In the genomic region with DNA sequence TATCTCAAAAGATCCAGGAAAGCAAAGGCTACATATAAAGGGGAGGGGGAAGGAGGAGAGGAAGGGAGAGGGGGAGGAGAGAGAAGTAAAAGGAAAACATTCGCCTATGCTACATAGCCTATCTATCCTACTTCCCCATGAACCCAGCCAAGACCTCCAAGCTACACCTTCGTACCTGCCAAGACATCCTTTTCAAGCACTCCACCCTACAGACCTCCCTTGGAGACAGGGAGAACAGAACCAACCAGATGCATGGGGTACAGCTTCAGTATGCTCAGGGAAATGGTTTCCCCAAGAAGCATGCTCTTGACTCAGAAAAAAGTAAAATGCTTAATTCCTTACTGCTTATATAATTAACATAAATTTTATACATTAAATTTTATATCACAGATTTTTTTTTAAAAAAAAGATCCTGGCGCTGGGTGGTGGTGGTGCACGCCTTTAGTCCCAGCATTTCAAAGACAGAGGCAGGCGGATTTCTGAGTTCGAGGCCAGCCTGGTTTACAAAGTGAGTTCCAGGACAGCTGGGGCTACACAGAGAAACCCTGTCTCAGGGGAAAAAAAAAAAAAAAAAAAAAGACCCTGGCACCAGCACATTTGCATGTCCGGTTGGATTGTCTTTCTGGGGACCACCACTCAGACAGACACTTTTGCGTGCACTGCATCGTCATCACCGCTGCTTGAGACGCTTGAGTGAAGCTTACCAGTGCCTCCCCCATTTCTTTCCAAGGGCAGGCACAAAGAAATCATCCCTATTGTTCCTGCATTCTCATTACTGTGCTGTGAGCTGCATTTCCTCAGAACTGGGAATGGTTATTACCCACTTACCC, we compare ENCODE assay signal across 13 mouse cellular contexts. TPM values are rescaled to one million over a fixed set of nuclear protein-coding genes. Genes with fewer than 3 reads are reported as not detected.
A peak's percentile ranks its signal among the peaks of the same experiment; 100 is the strongest.
DNase-seq lines count a peak whose midpoint lies in the region; ATAC-seq lines count a peak whose summit lies in the region.
"Had no signal": no experiment of that assay in that cellular context is flagged by ENCODE, and none has a peak within 500 bp of the region (broad histone marks: within the 10 kb centered on the region; RNA-seq: fewer than 3 reads in every experiment).

No protein-coding gene starts in this region.

- 0 out of 2 replicates have a peak, but pooled peaks have one; percentile 23 for ATAC-seq in kidney, embryonic 16.5 days (ENCODE audit: low FRiP score, low TSS enrichment)
- ATAC-seq in forebrain, embryonic 13.5 days = peak; percentile 82
- peak; percentile 78 for ATAC-seq in midbrain, embryonic 11.5 days (ENCODE audit: low FRiP score)
- ATAC-seq: CD4-positive, CD25-positive, alpha-beta regulatory T cell, adult 4 months had no signal

- peaks cover 23% of the 10 kb centered on the region for H3K4me1 ChIP-seq in kidney, embryonic 16.5 days (ENCODE audit: insufficient read depth, low read length)
- peaks cover 48% of the 10 kb centered on the region for H3K4me1 ChIP-seq in forebrain, embryonic 13.5 days
- H3K4me1 ChIP-seq in midbrain, embryonic 11.5 days (ENCODE audit: control insufficient read depth, insufficient read depth, low read length) = peaks cover 14% of the 10 kb centered on the region

- no peaks in the 10 kb centered on the region for H3K27me3 ChIP-seq in kidney, embryonic 16.5 days (ENCODE audit: insufficient read depth, low read length)
- no peaks in the 10 kb centered on the region for H3K27me3 ChIP-seq in forebrain, embryonic 13.5 days
- no peaks in the 10 kb centered on the region for H3K27me3 ChIP-seq in midbrain, embryonic 11.5 days (ENCODE audit: control insufficient read depth, insufficient read depth, low read length)
- H3K27me3 ChIP-seq: embryonic facial prominence, embryonic 15.5 days had no signal

- no peak overlapping the region for H3K4me3 ChIP-seq in kidney, embryonic 16.5 days (ENCODE audit: low read length)
- H3K4me3 ChIP-seq in forebrain, embryonic 13.5 days = no peak overlapping the region
- no peak overlapping the region for H3K4me3 ChIP-seq in midbrain, embryonic 11.5 days (ENCODE audit: low read depth, low read length)
- H3K4me3 ChIP-seq: embryonic facial prominence, embryonic 15.5 days had no signal

- intact Hi-C loops in left cerebral cortex, postnatal 14 days (cut with DNase I) = loop anchor here (5.0 kb wide), 1 partner anchor 53 kb away; no protein-coding TSS in a partner anchor

- H3K36me3 ChIP-seq in kidney, embryonic 16.5 days (ENCODE audit: insufficient read depth, low read length) = no peaks in the 10 kb centered on the region
- H3K36me3 ChIP-seq in forebrain, embryonic 13.5 days (ENCODE audit: poor library complexity, severe bottlenecking) = 0 out of 2 replicates have a peak, but pooled peaks cover 5% of the 10 kb centered on the region
- H3K36me3 ChIP-seq in midbrain, embryonic 11.5 days (ENCODE audit: control insufficient read depth, insufficient read depth, low read length) = no peaks in the 10 kb centered on the region
- H3K36me3 ChIP-seq: embryonic facial prominence, embryonic 15.5 days had no signal

- 54% methylated on average over 11 of the region's 11 CpGs for WGBS in kidney, embryonic 16.5 days
- 48% methylated on average over 11 of the region's 11 CpGs for WGBS in forebrain, embryonic 13.5 days
- 52% methylated on average over 11 of the region's 11 CpGs for WGBS in midbrain, embryonic 11.5 days

- peak overlapping the region; percentile 64; the same call in 1 of the 2 replicates for H3K27ac ChIP-seq in kidney, embryonic 16.5 days (ENCODE audit: low read length)
- peak overlapping the region; percentile 91 for H3K27ac ChIP-seq in forebrain, embryonic 13.5 days
- peak overlapping the region; percentile 79 for H3K27ac ChIP-seq in midbrain, embryonic 11.5 days (ENCODE audit: low read depth, low read length)

- DNase-seq in kidney, adult 11 months = no peak
- peak; percentile 92 for DNase-seq in midbrain, embryonic 11.5 days (ENCODE audit: low spot score, missing footprints)
- DNase-seq in retina, postnatal 1 day = peak; percentile 90
- no peak for DNase-seq in left cerebral cortex, postnatal 14 days (ENCODE audit: low spot score in 2 of 2)
- no peak for DNase-seq in lung, adult 18-20 months
- no peak for DNase-seq in frontal cortex, postnatal 14 days (ENCODE audit: low spot score in 2 of 2)
- DNase-seq: heart, adult 18-20 months; kidney, adult 8-10 months had no signal

- no peaks in the 10 kb centered on the region for H3K9me3 ChIP-seq in kidney, embryonic 16.5 days (ENCODE audit: low read length)
- H3K9me3 ChIP-seq in forebrain, embryonic 13.5 days (replicated peaks) = no peaks in the 10 kb centered on the region
- no peaks in the 10 kb centered on the region for H3K9me3 ChIP-seq in midbrain, embryonic 11.5 days (ENCODE audit: control insufficient read depth, low read length)
- H3K9me3 ChIP-seq: embryonic facial prominence, embryonic 15.5 days had no signal

- H3K4me2 ChIP-seq in kidney, embryonic 16.5 days (replicated peaks; ENCODE audit: low read depth, low read length) = no peak overlapping the region
- peak overlapping the region; percentile 17; the same call in 1 of the 2 replicates for H3K4me2 ChIP-seq in forebrain, embryonic 13.5 days
- peak overlapping the region; percentile 11 for H3K4me2 ChIP-seq in midbrain, embryonic 11.5 days
- H3K4me2 ChIP-seq: embryonic facial prominence, embryonic 15.5 days; liver, embryonic 11.5 days had no signal

- 0 out of 2 replicates have a peak overlapping the region, but pooled peaks have one; percentile 16 for H3K9ac ChIP-seq in kidney, embryonic 16.5 days (replicated peaks; ENCODE audit: low read length)
- H3K9ac ChIP-seq in forebrain, embryonic 13.5 days = peak overlapping the region; percentile 51
- H3K9ac ChIP-seq in midbrain, embryonic 11.5 days (ENCODE audit: low read length) = peak overlapping the region; percentile 33; the same call in 1 of the 2 replicates
- H3K9ac ChIP-seq: embryonic facial prominence, embryonic 15.5 days had no signal

RNA-seq across cellular contexts. Expression of a gene that starts 14.4 kb away (rescaled TPM):
- polyA plus RNA-seq in kidney, embryonic 16.5 days (2015; fragmentation: Nextera tagmentation; extraction: Ambion mirVana) = 87.7 and 91.7 TPM in 2 replicates
- 152 and 156 TPM in 2 replicates for polyA plus RNA-seq in forebrain, embryonic 13.5 days (2015; fragmentation: Nextera tagmentation; extraction: Ambion mirVana)
- 95.8 and 96.5 TPM in 2 replicates for polyA plus RNA-seq in midbrain, embryonic 11.5 days (2014; fragmentation: Nextera tagmentation; extraction: Ambion mirVana)
- total RNA-seq in left cerebral cortex, postnatal 14 days (2021) = 10 to 100 TPM; 55.0 to 61.9 TPM

RNA-seq across cellular contexts. Expression of a gene that starts 30.0 kb away (rescaled TPM):
- 63.3 and 63.5 TPM in 2 replicates for polyA plus RNA-seq in kidney, embryonic 16.5 days (2015; fragmentation: Nextera tagmentation; extraction: Ambion mirVana)
- 19.1 and 21.5 TPM in 2 replicates for polyA plus RNA-seq in forebrain, embryonic 13.5 days (2015; fragmentation: Nextera tagmentation; extraction: Ambion mirVana)
- polyA plus RNA-seq in midbrain, embryonic 11.5 days (2014; fragmentation: Nextera tagmentation; extraction: Ambion mirVana) = 11.3 and 11.6 TPM in 2 replicates
- total RNA-seq in left cerebral cortex, postnatal 14 days (2021) = 10 to 100 TPM; 15.2 to 19.0 TPM

RNA-seq across cellular contexts. Expression of a gene that starts 44.6 kb away (rescaled TPM):
- polyA plus RNA-seq in kidney, embryonic 16.5 days (2015; fragmentation: Nextera tagmentation; extraction: Ambion mirVana) = 4.2 and 7.9 TPM in 2 replicates
- 10.2 and 12.1 TPM in 2 replicates for polyA plus RNA-seq in forebrain, embryonic 13.5 days (2015; fragmentation: Nextera tagmentation; extraction: Ambion mirVana)
- 32.9 and 33.7 TPM in 2 replicates for polyA plus RNA-seq in midbrain, embryonic 11.5 days (2014; fragmentation: Nextera tagmentation; extraction: Ambion mirVana)
- 10 to 100 TPM; 38.0 to 40.9 TPM for total RNA-seq in left cerebral cortex, postnatal 14 days (2021)

RNA-seq across cellular contexts. Expression of a gene that starts 57.2 kb away (rescaled TPM):
- polyA plus RNA-seq in kidney, embryonic 16.5 days (2015; fragmentation: Nextera tagmentation; extraction: Ambion mirVana) = 29.8 and 32.3 TPM in 2 replicates
- 35.5 and 38.8 TPM in 2 replicates for polyA plus RNA-seq in forebrain, embryonic 13.5 days (2015; fragmentation: Nextera tagmentation; extraction: Ambion mirVana)
- 32.6 and 33.0 TPM in 2 replicates for polyA plus RNA-seq in midbrain, embryonic 11.5 days (2014; fragmentation: Nextera tagmentation; extraction: Ambion mirVana)
- total RNA-seq in left cerebral cortex, postnatal 14 days (2021) = 10 to 100 TPM; 27.7 to 30.9 TPM

Comparison
In these comparisons a context has a peak if more than half of its experiments do, and no peak if none do; other contexts are left out.
1. ATAC-seq: peak in every context shown above with its lines; median percentile 82 in forebrain, embryonic 13.5 days; 78 in midbrain, embryonic 11.5 days; 23 in kidney, embryonic 16.5 days.
2. DNase-seq: peak in midbrain, embryonic 11.5 days (single experiment) and retina, postnatal 1 day (single experiment); none in kidney, adult 11 months (single experiment), left cerebral cortex, postnatal 14 days (0 of 2), lung, adult 18-20 months (0 of 2) and frontal cortex, postnatal 14 days (0 of 2).
3. Peak in every context shown above with its lines, with median percentiles within 50 percentile points of each other: H3K27ac ChIP-seq and H3K9ac ChIP-seq.